Mouse (Mus musculus): ENCODE results near the gene Rac1.

- TF ChIP-seq POLR2A (IDR thresholded peaks at IDR 0.05; ENCODE audit: control insufficient read depth, low read depth, low read length) (no peak), CTCF (IDR thresholded peaks at IDR 0.05; ENCODE audit: control insufficient read depth, insufficient read depth, insufficient replicate concordance, low read depth, low read length) (no peak)
Observed at GRCm38 (mm10) chr5:143465156-143466085, 62.4 kb downstream of the Rac1 start.
